Mouse (Mus musculus) kidney, adult 18-20 months (tissue): ENCODE results near the gene Slc2a1.

Source experiments
- DNase-seq: peaks from one replicate; pipeline ENCODE4 v3.0.0; 2021

Gene Slc2a1

DNA sequence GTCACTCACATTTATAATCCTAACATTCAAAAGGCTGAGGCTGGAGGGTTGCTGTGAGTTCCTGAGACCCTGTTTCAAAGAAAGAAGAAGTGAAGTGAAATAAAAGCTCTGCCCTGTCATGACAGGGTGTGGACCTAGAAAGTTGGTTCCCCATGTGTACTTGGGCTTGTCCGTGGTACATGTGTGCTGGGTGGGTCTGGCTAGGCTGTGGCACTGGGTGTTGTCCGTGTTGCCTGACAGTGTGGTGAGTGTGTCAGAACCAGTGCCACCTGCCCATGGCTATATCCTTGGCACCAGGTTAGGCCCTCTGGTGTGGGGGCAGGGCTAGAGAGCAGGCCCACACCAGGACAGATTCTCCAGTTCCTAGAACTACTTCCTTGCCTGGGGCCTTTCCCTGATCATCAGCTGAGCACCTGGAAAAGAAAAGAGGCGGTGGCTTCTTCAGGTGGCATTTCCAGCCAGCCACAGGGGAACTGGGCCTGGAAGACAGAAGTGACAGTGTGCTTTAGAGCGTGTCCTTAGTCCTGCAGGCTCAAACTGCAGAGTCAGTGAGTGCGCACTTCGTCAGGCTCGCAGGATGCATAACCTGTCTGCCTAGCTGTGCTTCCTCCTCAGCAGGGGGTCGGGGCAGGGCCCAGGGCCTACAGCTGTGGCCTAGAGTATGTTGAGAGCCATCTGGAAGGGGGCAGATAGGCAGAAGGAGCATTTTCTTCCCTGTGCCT, 22.8 kb downstream of the Slc2a1 start:
- no peak for DNase-seq

DNA sequence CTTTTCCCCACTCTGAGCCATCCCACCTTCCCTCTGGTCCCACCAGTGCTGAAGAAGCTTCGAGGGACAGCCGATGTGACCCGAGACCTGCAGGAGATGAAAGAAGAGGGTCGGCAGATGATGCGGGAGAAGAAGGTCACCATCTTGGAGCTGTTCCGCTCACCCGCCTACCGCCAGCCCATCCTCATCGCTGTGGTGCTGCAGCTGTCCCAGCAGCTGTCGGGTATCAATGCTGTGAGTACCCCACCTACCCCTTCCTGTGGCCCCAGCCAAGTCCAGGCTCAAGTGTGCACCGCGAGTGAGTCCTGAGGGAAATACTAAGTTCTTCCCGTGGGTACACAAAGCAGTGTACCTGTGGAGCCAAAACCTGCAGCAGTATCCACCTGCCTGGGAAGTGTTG, 24.8 kb downstream of the Slc2a1 start:
- no peak for DNase-seq

DNA sequence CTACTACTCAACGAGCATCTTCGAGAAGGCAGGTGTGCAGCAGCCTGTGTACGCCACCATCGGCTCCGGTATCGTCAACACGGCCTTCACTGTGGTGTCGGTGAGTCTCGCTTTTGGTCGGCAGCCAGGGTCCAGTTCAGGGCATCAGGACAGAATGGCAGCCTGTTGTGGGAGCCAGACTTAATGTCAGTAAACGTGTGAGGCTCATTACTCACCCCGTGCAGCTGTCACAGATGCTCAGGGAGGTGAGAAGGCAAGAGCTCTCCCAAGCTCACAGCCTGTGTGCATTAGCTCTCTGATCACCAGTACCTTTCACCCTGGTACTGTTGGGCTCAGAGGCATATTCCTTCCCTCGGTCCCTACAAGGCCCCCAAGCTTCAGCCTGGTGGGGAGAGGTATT, 25.3 kb downstream of the Slc2a1 start:
- DNase-seq, result no peak

DNA sequence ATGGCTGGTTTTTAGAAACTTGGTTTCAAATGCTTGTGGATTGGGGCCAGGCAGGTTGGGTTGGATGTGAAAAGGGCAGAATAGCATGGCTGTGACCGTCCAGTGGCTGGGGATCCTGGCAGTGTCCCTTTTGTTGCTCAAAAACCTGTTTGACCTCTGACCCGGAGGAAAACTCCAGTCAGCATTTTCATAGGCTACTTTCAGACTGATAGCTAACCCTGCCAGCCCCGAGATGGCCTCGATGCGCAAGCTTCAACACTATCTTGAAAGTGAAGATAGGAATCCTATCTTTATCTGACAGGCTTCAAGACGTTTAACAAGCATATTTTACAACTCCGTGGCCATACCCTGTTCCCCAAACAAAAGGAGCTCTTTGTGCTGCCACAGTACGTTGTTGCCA, 28.8 kb downstream of the Slc2a1 start:
- DNase-seq, result no peak

DNA sequence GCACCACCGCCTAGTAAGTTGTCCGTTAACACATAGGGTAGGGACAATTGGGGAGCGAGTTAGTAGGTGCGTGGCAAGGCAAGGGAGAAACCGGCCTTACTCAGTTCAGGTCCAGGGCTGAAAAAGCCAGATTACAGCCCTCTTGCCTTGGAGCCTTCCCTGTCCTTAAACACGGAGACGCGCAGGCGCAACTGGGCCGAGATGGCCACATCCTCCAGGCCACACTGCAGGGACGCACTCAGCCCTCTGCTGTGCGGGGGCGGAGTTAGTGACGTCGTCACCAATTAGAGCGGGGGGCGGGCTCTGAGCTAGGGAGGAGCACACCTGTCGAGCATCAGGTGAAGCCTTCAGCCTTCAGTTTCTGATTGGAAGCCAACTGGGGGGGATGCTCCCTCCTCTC, 29.7 kb downstream of the Slc2a1 start:
- DNase-seq, result peak; percentile 78

DNA sequence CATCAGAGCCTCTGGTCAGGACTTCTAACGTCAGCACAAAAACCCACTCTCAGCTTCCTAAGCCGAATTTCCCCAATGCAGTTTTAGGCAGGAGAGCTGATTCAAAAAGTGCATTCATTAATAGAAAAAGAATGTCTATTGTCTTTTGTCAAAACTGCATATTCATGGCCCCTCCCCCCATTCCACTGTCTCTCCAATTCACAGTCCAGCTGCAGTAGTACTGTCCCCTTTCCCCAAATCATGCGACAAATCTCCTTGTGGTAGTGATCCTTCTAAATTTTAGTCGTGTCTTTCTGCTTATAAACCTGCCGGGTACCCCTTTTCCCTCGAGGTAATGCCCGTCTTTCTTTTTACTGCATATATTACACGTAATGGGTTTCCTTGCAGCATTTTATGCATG, 30.3 kb downstream of the Slc2a1 start:
- no peak for DNase-seq

DNA sequence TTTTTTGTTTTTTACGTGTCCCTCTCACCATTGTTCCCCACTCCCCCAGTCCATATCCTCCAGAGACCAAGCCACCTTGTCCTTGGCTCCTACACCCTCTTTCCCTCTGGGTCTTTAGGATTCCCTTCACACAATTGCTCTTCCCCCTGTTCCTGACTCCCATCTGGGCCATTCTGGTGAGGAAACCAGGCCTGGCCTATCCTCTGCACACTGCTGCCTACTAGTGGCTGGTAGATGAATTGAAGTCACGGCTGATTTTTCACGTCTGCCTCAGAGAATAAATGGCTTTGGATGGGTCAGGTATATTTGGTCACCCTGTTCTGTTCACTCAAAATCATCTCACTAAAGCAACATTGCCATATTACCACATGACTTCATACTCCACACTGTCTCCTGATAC, 31.6 kb downstream of the Slc2a1 start:
- peak; percentile 57 for DNase-seq

DNA sequence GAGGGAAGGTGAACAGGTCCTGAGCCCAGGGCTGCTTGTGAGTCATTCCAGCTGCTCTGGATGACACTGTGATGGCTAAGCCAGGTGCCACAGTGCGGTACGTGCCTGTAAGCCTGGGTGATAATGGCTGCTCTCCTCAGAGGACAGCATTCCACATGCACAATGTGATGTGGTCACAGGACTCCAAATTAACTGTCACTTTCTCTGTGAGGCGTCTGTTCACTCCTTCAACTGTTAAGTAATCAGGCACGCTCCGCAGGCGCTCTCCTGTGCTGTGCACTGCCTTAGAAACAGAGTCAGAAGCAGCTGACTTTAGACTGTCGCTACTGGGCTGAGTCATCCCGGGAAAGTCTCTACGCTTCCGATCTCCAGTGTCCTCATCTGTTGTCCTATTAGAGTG, 32.7 kb downstream of the Slc2a1 start:
- no peak for DNase-seq

DNA sequence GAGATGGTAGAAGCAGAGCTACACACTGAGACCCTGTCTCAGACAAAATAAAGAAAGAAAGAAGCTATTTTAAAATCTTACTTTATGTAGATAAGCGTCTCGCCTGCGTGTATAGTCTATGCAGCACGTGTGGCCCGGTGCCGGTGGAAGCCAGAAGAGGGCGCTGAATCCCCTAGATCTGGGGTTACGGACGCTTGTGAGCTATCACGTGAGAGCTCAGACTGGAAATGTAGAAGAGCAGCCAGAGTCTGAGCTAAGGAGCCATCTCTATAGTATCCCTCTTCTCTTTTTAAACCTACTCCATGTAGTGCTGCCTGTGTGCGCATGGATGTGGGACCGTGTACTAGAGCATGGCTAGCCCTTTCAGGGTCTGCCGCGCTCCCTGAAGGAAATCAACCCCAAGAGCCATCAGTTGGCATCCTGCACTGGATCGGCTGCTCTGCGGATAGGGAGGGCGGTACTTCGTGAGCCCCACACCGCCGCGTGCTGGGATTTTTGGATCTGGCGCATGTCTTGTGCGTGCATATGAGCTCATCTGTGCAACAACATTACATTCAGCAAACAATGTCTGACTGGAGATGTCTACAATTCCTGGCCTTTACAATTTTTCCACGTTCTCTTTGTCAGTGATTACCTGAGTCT, 33.8 kb downstream of the Slc2a1 start:
- DNase-seq, result peak; percentile 59

DNA sequence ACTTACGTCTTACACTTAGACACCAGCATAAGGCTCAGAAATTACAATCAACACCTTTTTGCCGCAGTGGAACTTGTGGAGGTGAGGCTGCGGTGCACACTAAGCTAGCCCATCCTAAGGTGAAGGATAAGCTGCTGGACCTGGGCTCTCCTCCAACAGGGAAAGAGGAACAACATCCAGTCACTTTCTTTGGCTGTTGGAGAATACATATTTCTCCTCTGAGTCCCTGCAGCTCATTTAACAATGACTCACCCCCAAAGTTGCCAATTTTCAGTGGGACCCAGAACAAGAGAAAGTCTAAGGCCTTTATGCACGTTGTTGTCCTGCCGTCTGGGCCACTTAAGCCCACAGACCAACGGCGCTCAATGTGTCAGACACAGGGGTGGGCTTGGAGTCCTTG, 38.3 kb downstream of the Slc2a1 start:
- no peak for DNase-seq

DNA sequence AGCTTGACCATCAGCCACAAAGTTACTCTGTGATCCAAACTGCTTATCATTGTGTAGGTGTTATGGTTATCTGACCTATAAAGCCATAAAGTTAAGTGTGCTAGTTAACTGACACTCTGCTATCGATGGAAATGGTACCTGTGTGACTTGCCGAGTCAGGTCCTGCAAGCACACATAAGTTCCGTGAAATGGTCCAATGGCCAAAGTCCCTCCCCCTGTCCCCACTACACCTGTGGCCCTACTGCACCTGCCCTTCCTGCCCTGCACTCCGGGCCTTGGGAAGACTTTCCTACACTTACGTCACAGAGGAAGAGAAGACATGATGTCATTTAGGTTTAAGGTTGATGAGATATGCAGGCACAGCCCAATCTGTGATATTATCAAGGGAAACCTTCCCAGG, 38.8 kb downstream of the Slc2a1 start:
- DNase-seq, result no peak

DNA sequence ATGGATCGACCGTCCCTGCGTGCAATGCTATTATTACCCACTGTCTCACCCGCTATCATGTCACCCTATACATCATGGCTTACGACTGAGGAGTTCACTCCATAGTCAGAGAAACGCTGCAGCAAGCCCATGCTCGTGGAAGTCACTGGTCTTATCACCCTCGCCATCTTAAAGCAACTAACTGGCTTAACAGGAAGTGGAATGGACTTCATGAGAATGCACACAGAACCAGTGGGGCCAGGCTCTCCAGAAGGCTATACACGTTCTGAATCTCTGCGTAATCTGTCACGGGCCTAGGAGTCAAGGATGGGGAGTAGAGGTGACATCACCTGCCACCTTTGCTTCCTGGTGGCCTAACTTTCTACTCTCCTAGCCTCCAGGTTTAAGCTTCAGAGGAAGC, 40.2 kb downstream of the Slc2a1 start:
- DNase-seq, result no peak

DNA sequence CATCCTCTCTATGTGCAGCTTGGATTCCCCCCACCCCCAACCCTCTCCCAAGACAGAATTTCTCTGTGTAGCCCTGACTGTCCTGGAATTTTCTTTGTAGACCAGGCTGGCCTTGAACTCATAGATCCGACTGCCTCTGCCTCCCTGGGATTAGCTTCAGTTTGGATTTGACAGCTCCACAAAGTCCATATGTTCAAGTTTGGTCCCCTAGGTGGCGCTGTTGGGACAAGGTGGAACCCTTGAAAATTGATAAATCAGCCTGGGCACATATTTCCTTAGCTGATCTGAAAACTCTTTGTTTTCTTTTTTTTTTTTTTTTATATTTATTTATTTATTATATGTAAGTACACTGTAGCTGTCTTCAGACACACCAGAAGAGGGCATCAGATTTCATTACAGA, 48.7 kb downstream of the Slc2a1 start:
- DNase-seq, result peak; percentile 74

DNA sequence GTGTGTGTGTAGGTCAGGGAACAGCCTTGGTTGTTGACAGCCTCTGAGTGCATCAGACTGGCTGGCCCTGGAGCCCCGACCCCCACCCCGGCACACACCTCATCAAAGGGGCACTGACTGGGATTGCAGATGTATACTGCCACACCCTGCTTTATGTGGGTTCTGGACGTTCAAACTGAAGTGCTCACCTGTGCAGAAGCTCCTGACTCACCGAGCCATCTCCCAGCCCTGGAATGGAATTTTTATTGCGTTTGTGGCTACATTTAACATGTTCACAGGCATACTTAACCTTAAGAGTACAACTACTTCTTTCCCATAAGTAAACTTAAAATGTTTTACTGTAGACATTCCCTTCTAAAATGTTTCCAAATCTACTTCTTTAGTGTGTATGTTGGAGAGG, 49.4 kb downstream of the Slc2a1 start:
- DNase-seq, result no peak

DNA sequence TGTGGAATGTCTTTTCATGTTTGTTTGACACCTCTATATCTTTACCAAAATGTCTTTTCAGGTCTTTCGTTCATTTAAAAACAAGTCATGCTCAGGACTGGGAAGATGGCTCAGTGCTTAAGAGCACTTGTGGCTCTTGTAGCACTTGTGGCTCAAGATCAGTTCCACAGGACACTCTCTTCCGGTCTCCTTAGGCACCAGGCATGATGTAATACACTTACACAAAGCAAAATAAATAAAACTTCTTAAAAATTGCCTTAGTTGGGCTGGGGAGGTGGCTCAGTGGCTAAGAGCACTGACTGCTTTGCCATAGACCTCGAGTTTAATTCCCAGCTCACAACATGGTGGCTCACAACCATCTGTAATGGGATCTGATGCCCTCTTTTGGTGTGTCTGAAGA, 52.8 kb downstream of the Slc2a1 start:
- DNase-seq, result no peak

DNA sequence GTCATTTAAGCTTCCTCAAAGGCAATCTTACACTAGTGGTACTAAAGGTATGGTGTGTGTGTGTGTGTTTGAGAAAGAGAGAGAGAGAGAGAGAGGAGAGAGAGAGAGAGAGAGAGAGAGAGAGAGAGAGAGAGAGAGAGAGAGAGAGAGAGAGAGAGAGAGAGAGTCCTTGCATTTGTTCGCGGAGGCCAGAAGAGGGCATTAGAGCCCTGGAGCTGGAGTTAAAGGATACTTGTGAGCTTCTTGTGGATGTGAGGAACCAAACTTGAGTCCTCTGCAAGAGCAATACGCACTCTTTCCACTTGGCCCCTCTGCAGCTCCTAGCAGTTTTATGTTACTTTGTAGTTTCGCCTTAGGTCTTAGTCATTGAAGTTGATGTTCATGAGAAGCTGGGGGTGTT, 54.5 kb downstream of the Slc2a1 start:
- DNase-seq, result no peak

DNA sequence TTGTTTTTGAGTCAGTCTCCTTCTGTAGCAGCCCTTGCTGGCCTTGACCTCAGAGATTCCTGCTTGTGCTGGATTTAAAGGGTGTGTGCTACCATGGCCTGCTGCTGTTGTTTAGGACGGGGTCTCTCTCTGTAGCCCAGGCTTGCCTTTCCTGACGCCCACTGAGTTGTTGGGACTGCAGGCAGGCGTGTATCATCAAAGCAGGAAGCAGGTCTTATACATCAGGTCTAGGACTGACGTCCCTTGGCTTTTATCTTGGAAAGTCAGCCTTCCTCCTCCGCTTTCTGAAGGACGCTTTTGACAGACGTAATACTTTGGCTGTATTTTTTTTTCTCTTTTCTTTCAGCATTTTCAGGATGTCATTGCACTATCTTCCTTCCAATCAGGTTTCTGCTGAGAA, 57.4 kb downstream of the Slc2a1 start:
- DNase-seq, result no peak

DNA sequence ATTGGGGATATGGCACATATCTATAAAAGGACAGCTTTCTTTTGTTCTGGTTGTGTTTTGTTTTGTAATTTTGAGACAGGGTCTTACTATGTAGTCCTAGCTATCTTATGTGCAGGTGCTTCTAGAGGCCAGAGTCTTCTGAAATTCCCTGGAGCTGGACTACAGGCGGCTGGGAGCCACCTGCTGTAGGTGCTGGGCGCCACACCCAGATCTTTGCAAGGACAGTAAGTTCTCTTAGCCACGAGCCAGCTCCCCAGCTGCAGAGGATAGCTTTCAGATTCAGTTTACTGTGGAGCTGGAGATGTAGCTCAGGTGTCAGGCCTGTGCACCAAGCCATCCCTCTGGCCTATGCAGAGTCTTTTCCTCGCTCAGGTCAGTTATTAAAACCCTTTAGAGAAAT, 58.6 kb downstream of the Slc2a1 start:
- no peak for DNase-seq

DNA sequence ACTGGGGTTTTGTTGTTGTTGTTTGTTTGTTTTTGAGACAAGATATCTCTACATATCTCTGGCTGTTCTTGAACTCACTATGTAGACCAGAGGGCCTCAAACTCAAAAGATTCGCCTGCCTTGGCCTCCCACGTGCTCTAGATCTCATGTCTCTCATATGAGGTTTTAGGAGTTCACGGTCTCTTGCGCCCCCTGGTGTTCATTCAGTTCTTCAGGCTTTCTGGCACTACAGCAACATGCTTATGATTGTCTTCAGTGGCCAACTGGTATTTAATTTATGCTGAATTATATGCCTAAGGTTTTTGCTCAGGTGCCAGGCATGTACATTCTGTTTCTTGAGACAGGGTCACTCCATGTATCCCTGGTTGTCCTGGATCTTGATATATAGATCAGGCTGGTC, 59.2 kb downstream of the Slc2a1 start:
- peak; percentile 85 for DNase-seq

DNA sequence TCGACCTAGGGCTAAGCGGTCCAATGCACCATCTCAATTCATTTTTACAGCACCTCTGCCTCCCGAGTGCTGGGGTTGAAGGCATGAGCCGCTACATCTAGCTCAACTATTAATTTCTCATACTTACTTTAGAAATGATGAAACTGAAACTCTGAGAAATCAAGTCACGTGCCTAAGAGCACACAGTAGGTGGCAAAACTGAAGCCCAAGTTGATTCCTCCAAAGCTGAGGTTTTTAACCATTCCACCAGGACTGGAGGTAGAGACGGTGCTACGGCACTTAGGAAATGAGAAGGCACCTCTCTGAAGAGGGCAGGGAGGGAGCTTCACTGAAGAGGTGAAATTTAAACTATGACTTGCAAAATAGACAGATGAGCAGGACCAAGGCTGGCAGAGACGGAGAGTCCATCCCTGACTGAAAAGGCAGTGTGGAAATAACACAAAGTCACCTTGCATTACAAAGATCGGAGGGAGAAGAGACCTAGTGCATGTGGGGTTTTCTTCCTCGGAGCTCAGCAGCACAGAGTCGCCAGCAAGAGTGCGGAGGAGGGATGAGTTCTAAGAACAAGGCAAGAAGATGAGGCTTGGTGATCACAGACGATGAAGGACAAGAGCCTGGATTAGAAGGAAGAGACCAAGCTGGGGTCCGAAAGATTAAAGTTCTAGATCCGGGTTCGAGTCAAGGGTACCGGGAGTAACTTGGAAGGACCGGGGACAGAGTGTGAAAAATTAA, 64.6 kb downstream of the Slc2a1 start:
- DNase-seq, result no peak

DNA sequence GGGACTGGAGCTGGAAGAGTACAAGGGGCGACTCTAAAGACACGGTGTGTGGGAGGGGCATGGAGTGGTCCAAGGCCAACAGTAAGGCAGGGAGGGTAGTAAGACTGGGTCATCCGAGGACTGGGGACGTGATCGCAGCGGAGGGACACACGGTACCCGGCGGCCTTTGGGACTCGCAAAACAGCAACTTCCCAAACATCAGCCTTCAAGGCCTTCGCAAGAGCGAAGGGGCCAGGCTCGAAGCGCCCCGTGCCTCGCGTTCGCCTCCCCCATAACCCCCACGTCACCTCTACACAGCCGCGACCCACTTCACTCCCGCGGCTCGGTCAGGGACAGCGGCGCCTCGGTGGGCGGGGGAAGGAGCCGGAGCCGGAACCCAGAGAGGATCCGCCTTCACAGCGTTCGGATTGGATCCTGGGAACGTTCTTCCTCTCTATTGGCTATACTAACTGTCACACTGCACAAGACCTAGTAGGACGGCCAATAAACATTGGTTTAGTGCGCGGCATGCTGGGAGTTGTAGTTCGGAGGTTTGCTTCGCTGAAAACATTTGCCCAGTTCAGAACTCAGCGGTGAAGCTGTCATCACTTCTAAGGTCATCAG, 65.4 kb downstream of the Slc2a1 start, which contains the start of gene Zfp691:
Gene Zfp691 (minus strand): TSS at position 345 of the 603 bp plus-strand sequence.
- peak; percentile 94 for DNase-seq

DNA sequence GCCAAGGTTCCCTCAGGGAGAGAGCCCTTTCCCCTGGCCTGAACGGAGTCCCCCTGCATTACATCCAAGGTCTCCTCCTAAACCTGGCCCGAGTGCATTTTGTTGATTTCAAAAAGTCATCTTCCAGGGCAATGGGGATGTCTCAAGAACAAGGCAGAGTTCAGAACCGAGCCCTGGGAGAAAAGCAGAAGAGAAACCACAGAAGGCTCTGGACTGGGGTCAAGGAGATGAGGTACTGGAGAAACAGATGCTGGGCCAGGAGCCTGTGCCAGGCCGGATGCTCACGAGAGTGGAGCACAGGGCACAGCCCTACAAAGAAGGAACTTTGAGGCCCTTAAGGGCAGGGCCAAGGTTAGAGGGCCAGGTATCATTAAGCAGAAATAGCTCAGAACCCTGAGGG, 69.2 kb downstream of the Slc2a1 start:
- no peak for DNase-seq

DNA sequence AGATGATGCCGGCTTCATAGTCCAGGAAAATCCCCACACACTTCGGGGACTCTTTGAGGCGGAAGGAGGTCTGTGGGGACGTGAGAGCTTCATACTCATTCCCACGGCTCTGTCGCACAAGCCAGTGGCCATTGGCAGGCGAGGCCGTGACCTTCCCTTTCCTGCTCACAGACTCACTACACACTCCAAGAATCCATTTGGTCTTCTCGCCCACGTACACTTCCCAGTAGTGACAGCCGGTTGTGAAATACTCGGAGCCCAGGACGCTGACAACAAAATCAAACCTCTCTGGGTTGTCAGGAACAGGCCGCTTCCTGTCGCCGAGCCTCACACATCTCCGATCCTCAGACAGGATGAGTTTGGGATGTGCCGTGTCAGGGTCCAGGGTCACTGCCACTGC, 69.8 kb downstream of the Slc2a1 start:
- DNase-seq, result no peak
